Mouse (Mus musculus): ENCODE data around the gene Cep128. TPM values are rescaled to one million over a fixed set of nuclear protein-coding genes. Genes with fewer than 3 reads are reported as not detected.
A peak's percentile ranks its signal among the peaks of the same experiment; 100 is the strongest.

Gene Cep128
- polyA plus RNA-seq, 1 experiment from 2014 or later, result 9.3 TPM

DNA sequence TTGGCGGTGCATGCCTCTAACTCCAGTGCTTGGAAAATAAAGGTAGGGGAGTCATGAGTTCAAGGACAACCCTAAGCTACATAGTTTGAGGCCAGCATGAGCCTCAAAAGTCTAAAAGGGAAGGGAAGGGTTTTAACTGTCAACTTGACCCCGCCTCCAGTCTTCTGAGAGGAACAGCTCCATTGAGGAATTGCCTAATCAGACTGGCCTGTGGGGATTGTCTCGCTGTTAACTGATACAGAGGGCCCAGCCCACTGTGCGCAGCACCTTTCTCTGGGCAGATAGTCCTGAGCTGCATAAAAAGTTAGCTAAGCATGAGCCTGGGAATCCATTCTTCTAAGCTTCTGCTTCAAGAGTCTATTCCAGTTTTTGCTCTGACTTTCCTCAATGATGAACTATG lies 56.7 kb downstream of the Cep128 start:
- H3K9ac ChIP-seq (ENCODE audit: low read length), result no peak overlapping the region
- no peak overlapping the region for H3K4me3 ChIP-seq (ENCODE audit: low read depth, low read length)
- H3K36me3 ChIP-seq (ENCODE audit: control insufficient read depth, insufficient read depth, low read length), result peaks cover 3% of the 10 kb centered on the region; the same call in 1 of the 2 replicates
- no peaks in the 10 kb centered on the region for H3K9me3 ChIP-seq (ENCODE audit: control insufficient read depth, low read length)
- H3K27ac ChIP-seq (ENCODE audit: low read depth), result no peak overlapping the region
- DNase-seq (ENCODE audit: low spot score) (no peak), ATAC-seq (replicated peaks; ENCODE audit: low FRiP score, low TSS enrichment, low read depth) (no peak)
- 70% methylated on average over 4 of the region's 4 CpGs for WGBS
- H3K4me2 ChIP-seq (ENCODE audit: low read length), result no peak overlapping the region
- H3K4me1 ChIP-seq (replicated peaks; ENCODE audit: control insufficient read depth, insufficient read depth, low read length), result no peaks in the 10 kb centered on the region
- no peaks in the 10 kb centered on the region for H3K27me3 ChIP-seq (replicated peaks; ENCODE audit: control insufficient read depth, insufficient read depth, low read length)

DNA sequence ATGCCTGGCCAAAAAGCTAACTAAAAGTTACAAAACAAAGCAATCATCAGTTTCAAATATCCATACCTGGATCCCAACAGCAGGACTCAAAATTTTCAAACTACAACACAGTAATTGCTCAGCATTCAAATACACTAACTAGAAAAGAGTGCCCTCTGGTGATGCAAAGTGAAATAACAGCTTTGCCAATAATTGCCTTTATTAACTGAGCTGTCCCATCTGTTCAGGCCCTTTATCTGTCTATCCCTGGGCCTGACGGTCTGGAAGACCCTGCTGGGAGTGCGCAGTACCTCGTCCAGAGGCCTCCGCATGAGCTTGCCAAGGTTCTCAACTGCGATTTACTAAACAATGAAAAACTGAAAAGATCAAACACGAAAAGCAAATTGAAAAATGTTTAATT lies 58.1 kb downstream of the Cep128 start:
- 0 out of 2 replicates have a peak, but pooled peaks have one; percentile 43 for ATAC-seq (replicated peaks; ENCODE audit: low FRiP score, low TSS enrichment, low read depth)
- Histone ChIP-seq H3K4me3 (ENCODE audit: low read depth, low read length) (no peak overlapping the region), H3K4me2 (ENCODE audit: low read length) (no peak overlapping the region), H3K9ac (ENCODE audit: low read length) (no peak overlapping the region), H3K9me3 (ENCODE audit: control insufficient read depth, low read length) (no peaks in the 10 kb centered on the region), H3K4me1 (replicated peaks; ENCODE audit: control insufficient read depth, insufficient read depth, low read length) (no peaks in the 10 kb centered on the region), H3K27me3 (replicated peaks; ENCODE audit: control insufficient read depth, insufficient read depth, low read length) (no peaks in the 10 kb centered on the region), H3K36me3 (ENCODE audit: control insufficient read depth, insufficient read depth, low read length) (peaks cover 3% of the 10 kb centered on the region; the same call in 1 of the 2 replicates), H3K27ac (ENCODE audit: low read depth) (no peak overlapping the region)
- 51% methylated on average over 6 of the region's 6 CpGs for WGBS
- DNase-seq (ENCODE audit: low spot score), result no peak

DNA sequence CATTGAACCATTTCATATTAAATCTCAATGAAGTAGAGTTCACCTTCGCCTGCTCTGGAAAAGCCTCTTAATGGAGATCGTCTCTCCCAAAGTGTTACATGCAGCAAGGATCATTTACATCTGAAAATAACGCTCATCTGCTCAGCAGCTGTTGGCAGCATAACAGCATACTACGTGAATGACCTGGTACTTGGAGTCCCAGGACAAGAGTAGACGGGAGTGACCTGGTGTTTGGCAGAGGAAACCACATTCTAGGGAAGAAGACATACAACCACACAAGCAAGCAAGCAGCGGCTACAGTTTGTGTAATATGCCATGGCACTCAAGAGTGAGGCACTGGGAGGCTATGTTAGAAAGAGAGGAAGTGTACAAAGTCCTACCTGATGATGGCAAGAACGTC lies 69.2 kb downstream of the Cep128 start:
- DNase-seq (ENCODE audit: low spot score) (no peak), ATAC-seq (replicated peaks; ENCODE audit: low FRiP score, low TSS enrichment, low read depth) (no peak)
- Histone ChIP-seq H3K27me3 (replicated peaks; ENCODE audit: control insufficient read depth, insufficient read depth, low read length) (no peaks in the 10 kb centered on the region), H3K4me2 (ENCODE audit: low read length) (no peak overlapping the region), H3K4me1 (replicated peaks; ENCODE audit: control insufficient read depth, insufficient read depth, low read length) (no peaks in the 10 kb centered on the region), H3K9me3 (ENCODE audit: control insufficient read depth, low read length) (no peaks in the 10 kb centered on the region), H3K9ac (ENCODE audit: low read length) (no peak overlapping the region), H3K27ac (ENCODE audit: low read depth) (no peak overlapping the region), H3K4me3 (ENCODE audit: low read depth, low read length) (no peak overlapping the region), H3K36me3 (ENCODE audit: control insufficient read depth, insufficient read depth, low read length) (no peaks in the 10 kb centered on the region)
- WGBS, result 85% methylated on average over 7 of the region's 7 CpGs

DNA sequence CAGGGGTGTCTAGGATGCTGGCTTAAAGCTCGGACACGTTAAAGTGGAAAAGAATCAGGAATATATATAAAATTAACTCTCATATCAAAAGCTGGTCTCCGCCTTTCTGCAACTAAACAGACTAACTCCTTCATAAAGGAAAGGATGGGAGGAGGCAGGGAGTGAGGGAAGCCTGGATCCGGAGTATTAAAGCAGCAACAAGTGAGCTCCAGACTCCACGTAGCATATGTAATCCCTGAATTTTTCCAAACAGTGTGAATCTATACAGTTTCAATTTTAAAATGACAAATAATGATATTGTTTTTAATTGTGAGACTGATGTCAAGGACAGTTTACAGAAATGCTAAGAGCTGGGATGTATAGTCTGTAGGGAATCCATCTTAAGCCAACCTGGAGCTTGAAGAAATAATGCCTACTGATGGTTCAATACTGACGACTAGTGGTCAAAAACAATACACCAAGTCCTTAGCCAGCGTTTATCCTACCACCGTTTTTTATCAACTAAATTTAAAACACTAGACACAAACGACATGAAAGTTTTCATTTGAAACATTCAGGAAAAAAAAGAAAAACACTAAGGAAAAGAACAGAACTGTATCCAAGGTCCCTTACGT lies 70.1 kb downstream of the Cep128 start:
- Histone ChIP-seq H3K36me3 (ENCODE audit: control insufficient read depth, insufficient read depth, low read length) (no peaks in the 10 kb centered on the region), H3K4me1 (replicated peaks; ENCODE audit: control insufficient read depth, insufficient read depth, low read length) (no peaks in the 10 kb centered on the region), H3K27ac (ENCODE audit: low read depth) (no peak overlapping the region), H3K9ac (ENCODE audit: low read length) (no peak overlapping the region), H3K9me3 (ENCODE audit: control insufficient read depth, low read length) (no peaks in the 10 kb centered on the region), H3K4me3 (ENCODE audit: low read depth, low read length) (no peak overlapping the region), H3K4me2 (ENCODE audit: low read length) (no peak overlapping the region), H3K27me3 (replicated peaks; ENCODE audit: control insufficient read depth, insufficient read depth, low read length) (no peaks in the 10 kb centered on the region)
- ATAC-seq (replicated peaks; ENCODE audit: low FRiP score, low TSS enrichment, low read depth), result peak; percentile 43; the same call in 1 of the 2 replicates
- no peak for DNase-seq (ENCODE audit: low spot score)
- WGBS, result 51% methylated on average over 10 of the region's 10 CpGs

DNA sequence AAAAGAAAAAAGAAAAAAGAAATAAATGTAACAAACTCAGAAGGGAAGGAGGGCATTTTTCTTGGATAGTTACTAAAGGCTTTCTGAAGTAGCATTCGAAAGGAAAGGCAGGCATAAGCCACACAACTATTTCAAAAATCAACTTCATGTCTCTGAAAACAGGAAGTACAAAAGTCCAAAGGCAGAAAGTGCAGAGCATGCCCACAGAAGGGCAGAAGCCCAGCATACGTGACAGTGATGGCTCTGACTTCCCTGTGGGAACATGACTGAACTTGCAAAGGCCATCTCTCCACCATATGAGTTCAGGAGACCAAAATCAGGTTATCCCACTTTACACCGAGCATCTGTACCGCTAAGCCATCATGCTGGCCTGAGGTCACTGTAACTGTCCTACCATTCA lies 71.6 kb downstream of the Cep128 start:
- H3K4me2 ChIP-seq (ENCODE audit: low read length), result no peak overlapping the region
- no peaks in the 10 kb centered on the region for H3K27me3 ChIP-seq (replicated peaks; ENCODE audit: control insufficient read depth, insufficient read depth, low read length)
- WGBS, result 88% methylated on average over 4 of the region's 4 CpGs
- no peaks in the 10 kb centered on the region for H3K9me3 ChIP-seq (ENCODE audit: control insufficient read depth, low read length)
- H3K9ac ChIP-seq (ENCODE audit: low read length), result no peak overlapping the region
- H3K4me1 ChIP-seq (replicated peaks; ENCODE audit: control insufficient read depth, insufficient read depth, low read length), result no peaks in the 10 kb centered on the region
- DNase-seq (ENCODE audit: low spot score) (no peak), ATAC-seq (replicated peaks; ENCODE audit: low FRiP score, low TSS enrichment, low read depth) (no peak)
- H3K27ac ChIP-seq (ENCODE audit: low read depth), result no peak overlapping the region
- H3K36me3 ChIP-seq (ENCODE audit: control insufficient read depth, insufficient read depth, low read length), result no peaks in the 10 kb centered on the region
- H3K4me3 ChIP-seq (ENCODE audit: low read depth, low read length), result no peak overlapping the region

GRCm38 (mm10) chr12:91307733-91308132 lies 76.5 kb downstream of the Cep128 start:
- Histone ChIP-seq H3K36me3 (ENCODE audit: control insufficient read depth, insufficient read depth, low read length) (no peaks in the 10 kb centered on the region), H3K4me2 (ENCODE audit: low read length) (no peak overlapping the region), H3K27me3 (replicated peaks; ENCODE audit: control insufficient read depth, insufficient read depth, low read length) (no peaks in the 10 kb centered on the region), H3K9me3 (ENCODE audit: control insufficient read depth, low read length) (no peaks in the 10 kb centered on the region), H3K4me1 (replicated peaks; ENCODE audit: control insufficient read depth, insufficient read depth, low read length) (no peaks in the 10 kb centered on the region), H3K4me3 (ENCODE audit: low read depth, low read length) (no peak overlapping the region), H3K27ac (ENCODE audit: low read depth) (no peak overlapping the region), H3K9ac (ENCODE audit: low read length) (no peak overlapping the region)
- 56% methylated on average over 3 of the region's 3 CpGs for WGBS
- ATAC-seq (replicated peaks; ENCODE audit: low FRiP score, low TSS enrichment, low read depth) (no peak), DNase-seq (ENCODE audit: low spot score) (no peak)

- WGBS, result 72% methylated on average over 7 of the region's 7 CpGs
Observed at GRCm38 (mm10) chr12:91305769-91306168, 78.4 kb downstream of the Cep128 start.

GRCm38 (mm10) chr12:91305038-91305437 lies 79.2 kb downstream of the Cep128 start:
- WGBS, result 54% methylated on average over 5 of the region's 5 CpGs
- Histone ChIP-seq H3K36me3 (ENCODE audit: control insufficient read depth, insufficient read depth, low read length) (no peaks in the 10 kb centered on the region), H3K4me2 (ENCODE audit: low read length) (no peak overlapping the region), H3K9ac (ENCODE audit: low read length) (no peak overlapping the region), H3K4me3 (ENCODE audit: low read depth, low read length) (no peak overlapping the region), H3K27me3 (replicated peaks; ENCODE audit: control insufficient read depth, insufficient read depth, low read length) (no peaks in the 10 kb centered on the region), H3K27ac (ENCODE audit: low read depth) (no peak overlapping the region), H3K9me3 (ENCODE audit: control insufficient read depth, low read length) (no peaks in the 10 kb centered on the region), H3K4me1 (replicated peaks; ENCODE audit: control insufficient read depth, insufficient read depth, low read length) (no peaks in the 10 kb centered on the region)
- DNase-seq (ENCODE audit: low spot score) (no peak), ATAC-seq (replicated peaks; ENCODE audit: low FRiP score, low TSS enrichment, low read depth) (no peak)

More at GRCm38 (mm10) chr12:91305769-91306168, 78.4 kb downstream of the Cep128 start:
- no peaks in the 10 kb centered on the region for H3K36me3 ChIP-seq (ENCODE audit: control insufficient read depth, insufficient read depth, low read length)
- no peaks in the 10 kb centered on the region for H3K27me3 ChIP-seq (replicated peaks; ENCODE audit: control insufficient read depth, insufficient read depth, low read length)
- H3K4me3 ChIP-seq (ENCODE audit: low read depth, low read length), result no peak overlapping the region
- no peaks in the 10 kb centered on the region for H3K4me1 ChIP-seq (replicated peaks; ENCODE audit: control insufficient read depth, insufficient read depth, low read length)
- no peak overlapping the region for H3K27ac ChIP-seq (ENCODE audit: low read depth)
- no peak overlapping the region for H3K4me2 ChIP-seq (ENCODE audit: low read length)
- no peak for DNase-seq (ENCODE audit: low spot score)
- ATAC-seq (replicated peaks; ENCODE audit: low FRiP score, low TSS enrichment, low read depth), result no peak
- no peak overlapping the region for H3K9ac ChIP-seq (ENCODE audit: low read length)
- no peaks in the 10 kb centered on the region for H3K9me3 ChIP-seq (ENCODE audit: control insufficient read depth, low read length)

DNA sequence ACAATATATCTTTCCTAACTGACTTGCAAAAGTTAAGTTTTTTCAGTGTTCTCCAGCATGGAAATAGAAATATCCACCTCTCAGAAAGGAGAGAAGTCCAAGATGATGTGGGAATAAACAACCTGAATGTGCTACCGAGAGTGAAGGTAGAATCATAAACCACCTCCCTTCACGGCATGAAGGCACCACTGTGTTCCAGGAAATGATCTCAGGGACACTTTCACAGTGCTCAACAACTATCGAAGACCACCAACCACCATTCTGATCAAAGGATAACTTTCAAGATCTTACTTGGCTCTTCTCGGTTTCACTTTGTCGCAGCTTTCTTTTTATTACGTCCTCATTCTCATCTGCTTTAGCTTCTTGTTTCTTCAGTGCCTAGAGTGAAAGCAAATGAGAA lies 85.5 kb downstream of the Cep128 start:
- Histone ChIP-seq H3K4me2 (ENCODE audit: low read length) (no peak overlapping the region), H3K36me3 (ENCODE audit: control insufficient read depth, insufficient read depth, low read length) (no peaks in the 10 kb centered on the region), H3K9ac (ENCODE audit: low read length) (no peak overlapping the region), H3K4me1 (replicated peaks; ENCODE audit: control insufficient read depth, insufficient read depth, low read length) (no peaks in the 10 kb centered on the region), H3K27ac (ENCODE audit: low read depth) (no peak overlapping the region), H3K9me3 (ENCODE audit: control insufficient read depth, low read length) (no peaks in the 10 kb centered on the region), H3K27me3 (replicated peaks; ENCODE audit: control insufficient read depth, insufficient read depth, low read length) (no peaks in the 10 kb centered on the region), H3K4me3 (ENCODE audit: low read depth, low read length) (no peak overlapping the region)
- DNase-seq (ENCODE audit: low spot score) (no peak), ATAC-seq (replicated peaks; ENCODE audit: low FRiP score, low TSS enrichment, low read depth) (no peak)
- WGBS, result 94% methylated on average over 6 of the region's 6 CpGs

All from intestine, embryonic 14.5 days (tissue).